Mouse (Mus musculus) telencephalon, adult 2 months (tissue): Measurements from ENCODE around the gene Gbf1.

Experiments
- DNase-seq: peaks from one replicate; pipeline ENCODE4 v3.0.0-alpha.2; 2011; ENCODE audit warnings: low read depth, low spot score

The Gbf1 gene

GRCm38 (mm10) chr19:46314872-46315742, 162.8 kb downstream of the Gbf1 start:
- DNase-seq: no peak

DNA sequence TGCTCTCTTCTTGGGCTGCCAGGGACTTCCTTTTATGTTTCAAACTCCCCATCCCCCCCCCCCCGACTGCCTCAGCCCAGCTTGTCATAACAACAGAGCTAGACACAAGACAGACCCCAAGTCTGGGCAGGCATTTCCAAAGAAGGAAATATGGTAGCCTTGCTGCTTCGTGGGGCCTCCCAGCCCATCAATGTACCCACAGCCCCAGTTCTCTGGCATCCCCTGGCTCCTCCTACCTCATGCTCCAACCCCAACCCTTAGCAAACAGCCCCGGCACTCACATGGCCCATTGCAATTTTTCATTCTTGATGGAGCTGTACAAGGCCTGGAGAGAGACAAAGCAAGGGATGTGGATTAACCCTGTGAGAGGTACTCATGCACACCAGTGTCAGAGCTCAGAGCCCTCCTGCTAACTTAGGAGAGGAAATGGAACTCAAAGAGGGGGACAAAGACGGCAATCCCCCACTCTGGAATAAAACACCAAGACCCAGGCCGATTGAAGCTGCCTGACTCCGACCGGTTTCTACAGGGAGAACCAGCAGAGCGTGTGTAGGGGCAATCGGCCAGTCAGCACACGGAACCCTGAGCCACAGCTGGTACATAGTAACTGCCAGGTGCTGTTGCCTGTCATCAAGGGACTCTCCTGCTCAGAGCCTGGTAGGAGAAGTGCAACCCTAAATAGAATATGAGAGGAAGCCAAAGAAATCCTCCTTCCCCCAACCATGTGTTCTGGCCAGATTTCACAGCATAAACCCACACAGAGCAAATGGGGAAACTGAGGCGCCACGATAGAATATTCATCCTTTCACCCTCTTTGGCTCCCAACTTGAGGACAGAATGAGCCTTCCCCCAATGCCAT, 163.7 kb downstream of the Gbf1 start:
- DNase-seq: no peak

- no peak for DNase-seq
Measured at GRCm38 (mm10) chr19:46316846-46317545, 164.7 kb downstream of the Gbf1 start.

DNA sequence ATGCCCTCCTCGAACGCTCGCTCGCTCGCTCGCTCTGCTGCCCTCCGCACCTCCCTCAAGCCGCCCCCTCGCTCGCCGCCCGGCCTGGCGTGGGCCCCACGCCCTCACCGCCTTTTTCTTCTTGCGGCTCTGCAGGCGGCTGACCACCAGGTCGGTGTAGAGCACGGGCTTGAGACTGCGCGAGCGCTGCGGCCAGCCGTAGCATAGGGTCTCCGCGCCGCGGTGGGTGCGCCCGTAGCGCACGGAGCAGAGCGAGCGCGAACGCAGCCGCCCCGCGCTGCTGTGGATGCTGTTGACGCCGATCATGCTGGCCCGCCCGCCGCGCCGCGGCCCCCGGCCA, 165.2 kb downstream of the Gbf1 start:
- no peak for DNase-seq

GRCm38 (mm10) chr19:46318031-46318471, 165.7 kb downstream of the Gbf1 start:
- DNase-seq: no peak

DNA sequence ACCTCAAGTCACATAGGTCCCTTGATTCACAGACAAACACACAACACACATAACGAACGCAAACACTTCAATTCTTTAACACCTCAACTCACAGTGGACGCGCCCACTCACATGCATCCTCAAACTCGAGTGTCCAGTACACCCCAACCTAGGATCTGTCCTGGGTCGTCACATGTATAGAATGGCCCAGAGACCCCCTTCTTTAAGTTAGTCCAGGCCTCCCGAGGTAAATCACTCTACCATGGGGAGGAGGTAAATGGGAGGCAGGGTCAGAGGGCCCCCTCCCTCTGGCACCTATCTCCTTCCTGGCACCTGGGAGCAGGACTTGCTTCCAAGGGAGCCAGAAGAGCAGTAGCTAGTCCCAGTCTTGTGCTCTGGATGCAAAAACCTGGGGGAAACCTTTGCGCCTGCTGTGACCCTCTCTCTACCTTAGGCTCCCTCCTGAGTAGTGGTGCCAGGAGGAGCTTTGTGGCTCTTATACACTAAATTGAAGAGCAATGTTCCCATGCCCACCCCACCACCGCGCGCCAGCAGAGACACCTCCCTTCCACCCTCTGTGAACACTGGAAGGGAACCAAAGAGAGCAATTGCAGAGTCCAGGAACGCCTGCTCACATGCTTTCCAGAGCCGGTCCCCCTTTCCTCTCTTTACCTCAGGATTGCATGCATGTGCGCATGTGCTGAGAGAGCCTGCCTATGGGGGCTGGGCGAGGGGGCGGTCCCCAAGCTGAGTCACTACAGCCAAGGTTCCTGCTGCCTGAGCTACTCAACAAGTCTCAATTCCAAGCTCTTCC, 166.5 kb downstream of the Gbf1 start:
- DNase-seq: peak; percentile 93

DNA sequence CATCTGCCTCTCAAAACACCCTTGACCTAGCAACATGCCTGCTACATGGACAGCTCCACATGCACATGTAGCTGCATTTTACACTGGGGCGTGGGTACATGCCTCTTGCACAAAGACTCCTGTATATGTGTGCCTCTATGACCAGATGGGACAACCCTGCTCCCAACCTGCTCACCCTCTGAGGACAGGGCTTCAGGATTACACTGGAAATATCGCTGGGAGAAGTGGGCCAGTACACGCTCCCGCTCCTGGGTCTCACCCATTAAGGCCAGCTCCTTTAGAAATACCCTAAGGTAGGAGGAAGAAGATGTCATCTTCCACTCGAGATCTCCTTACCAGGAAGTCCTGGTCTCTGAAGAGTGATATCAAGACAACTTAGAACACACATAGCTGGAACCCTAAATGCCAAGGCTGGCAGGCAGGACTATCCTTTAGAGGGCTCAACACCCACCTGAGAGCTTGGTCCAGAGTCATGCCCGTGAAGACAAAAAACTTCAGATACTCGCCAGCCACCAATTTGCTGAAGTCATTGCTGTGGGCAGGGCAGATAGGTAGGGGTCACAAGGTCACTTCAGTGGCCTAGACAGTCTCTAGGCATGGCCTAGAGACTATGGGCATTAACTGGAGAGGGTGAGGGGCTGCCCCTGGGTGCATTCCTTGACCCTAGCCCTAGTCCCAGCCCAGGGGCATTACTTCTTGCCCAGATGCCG, 167.9 kb downstream of the Gbf1 start:
- DNase-seq: no peak

DNA sequence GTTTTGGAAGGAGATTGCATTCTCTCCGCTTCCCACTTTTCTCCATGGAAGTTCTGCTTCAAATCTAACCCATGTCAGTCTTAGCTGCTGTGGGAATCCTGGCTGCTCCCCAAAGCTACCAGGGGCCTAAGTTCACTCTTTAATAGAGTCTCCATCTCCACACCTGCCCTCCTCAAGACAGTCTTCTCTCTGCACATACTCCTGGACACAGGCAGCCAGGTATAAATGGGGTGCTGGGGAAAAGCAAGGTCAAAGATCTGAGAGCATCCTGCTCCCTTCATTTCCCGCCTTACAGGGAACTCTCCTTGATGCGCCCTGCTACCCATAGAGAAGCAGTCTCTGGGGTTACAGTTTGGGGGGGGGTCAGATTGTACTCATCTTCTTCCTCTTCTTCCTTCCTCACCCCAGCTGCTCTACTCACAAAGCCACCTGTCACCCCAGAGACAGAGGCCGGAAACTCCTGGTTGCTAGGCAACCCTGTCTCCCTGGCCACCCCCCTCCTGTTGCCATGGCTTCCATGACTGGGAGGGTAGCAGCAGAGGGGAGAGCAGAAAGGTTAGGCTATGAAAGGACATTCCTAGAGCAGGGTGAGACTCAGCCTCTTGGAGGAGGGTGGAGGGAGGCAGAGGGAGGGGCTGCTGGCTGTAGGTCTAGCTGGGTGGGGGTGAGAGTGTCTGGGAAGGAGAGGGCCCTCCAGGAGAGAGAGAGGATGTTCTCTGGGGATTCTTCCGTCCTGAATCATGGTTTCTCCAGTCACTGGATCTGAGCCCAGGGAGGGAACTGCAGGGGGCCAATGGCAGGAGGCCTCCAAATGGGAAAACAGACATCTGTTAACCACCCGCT, 169.0 kb downstream of the Gbf1 start:
- DNase-seq: no peak

- DNase-seq: no peak
Measured at GRCm38 (mm10) chr19:46322144-46322995, 170.1 kb downstream of the Gbf1 start.

GRCm38 (mm10) chr19:46322996-46323572, 170.8 kb downstream of the Gbf1 start:
- no peak for DNase-seq

DNA sequence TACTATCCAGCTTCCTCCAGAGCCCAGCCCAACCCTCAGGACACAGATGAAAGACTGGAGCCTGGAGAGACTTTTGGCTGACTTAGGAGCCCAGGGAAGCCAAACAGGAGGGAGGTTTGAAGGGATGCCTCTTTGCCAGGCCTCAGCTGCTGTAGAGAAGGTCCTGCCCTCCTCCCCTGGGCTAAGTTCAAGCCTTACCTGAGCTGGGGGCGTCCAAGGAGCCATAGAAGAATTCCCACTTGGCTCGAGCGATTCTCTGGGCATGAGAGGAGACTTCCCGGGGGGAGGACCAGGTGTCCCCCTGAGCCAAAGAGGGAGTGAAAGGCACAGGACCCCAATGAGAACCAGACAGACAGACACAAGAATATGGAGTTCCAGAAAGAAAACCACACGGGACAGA, 171.4 kb downstream of the Gbf1 start:
- DNase-seq: no peak

DNA sequence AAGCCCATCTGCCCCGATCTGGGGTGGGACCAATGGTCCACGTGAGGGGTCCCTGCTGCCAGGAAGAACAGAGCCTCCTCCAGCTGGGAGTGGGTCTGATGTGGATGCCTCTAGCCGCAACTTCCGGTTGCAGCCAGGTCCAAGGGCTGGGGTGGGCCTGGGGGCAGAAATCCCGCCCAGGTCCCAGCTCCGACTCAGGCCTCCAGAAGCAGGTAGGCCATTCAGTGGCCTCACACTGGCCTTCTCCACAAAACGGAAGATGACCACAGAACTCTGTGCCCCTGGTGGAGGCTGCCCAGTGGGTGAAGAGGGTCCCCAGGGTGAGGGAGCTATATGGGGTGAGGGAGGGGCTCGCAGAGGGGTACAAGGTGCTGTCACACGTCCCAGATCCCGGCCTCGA, 172.1 kb downstream of the Gbf1 start:
- DNase-seq: no peak

- DNase-seq: no peak
Measured at GRCm38 (mm10) chr19:46324918-46325317, 172.6 kb downstream of the Gbf1 start.

DNA sequence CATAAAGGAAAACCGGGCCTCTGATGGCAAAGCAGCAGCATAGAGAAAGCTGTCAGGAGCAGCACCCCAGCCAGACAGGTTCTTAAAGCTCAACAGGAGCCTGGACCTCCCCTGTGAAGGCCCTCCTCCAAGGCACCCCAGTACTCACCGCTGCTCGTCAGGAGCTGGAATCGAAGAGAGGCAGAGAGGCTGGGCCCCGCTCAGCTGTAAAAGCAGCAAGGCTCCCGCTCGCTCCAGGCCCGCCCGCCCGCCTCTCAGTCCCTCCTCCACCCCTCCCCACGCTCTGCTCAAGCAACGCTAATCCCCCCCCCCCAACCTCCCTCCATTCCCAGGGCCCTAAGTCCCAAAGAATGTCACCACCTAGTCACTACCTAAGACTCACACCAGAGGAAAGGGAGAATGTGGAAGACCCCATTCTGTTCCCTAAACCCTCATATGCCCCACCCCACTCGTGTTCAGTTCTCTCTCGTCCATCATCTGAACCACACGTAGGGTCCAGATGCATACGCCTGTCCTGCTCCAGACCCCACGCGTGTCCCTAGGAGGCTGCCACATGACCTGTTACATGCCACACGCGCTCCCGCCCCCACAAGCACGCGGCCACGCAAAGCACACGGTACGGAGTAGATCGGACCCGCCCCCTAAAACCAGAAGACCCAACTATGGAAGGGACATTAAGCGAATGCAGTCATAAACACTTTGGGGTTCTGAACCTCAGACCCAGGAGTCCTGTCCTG, 173.9 kb downstream of the Gbf1 start:
- DNase-seq: no peak

DNA sequence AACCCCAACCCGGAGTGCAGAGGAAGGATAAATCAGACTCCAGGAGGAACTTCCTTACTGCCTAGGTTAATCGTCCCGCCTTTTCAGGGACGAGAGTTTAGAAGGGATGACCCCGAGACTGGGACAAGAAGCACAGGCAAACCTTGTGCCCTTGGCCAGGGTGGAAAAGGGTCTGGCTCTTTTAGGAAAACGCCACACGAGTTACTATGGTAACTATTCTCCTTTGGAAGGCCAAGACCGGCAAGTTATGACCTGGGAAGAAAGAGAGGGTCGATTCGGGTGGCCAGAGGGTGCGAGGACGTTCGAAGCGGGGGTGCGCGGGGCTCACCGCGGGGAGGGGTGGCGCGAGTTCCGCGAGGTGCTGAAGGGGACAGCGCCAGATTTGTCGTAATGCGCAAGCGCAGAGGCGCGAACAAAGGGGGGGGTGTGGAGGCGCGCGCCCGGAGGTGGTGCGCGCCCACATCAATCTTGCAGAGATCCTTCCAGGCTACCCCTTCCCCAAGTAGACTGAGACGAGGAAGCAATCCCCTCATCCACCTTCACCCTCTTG, 174.5 kb downstream of the Gbf1 start, which contains the start of gene Psd:
Gene Psd, minus strand, starts transcription at position 401 of the 550 bp plus-strand sequence.
- DNase-seq: no peak

DNA sequence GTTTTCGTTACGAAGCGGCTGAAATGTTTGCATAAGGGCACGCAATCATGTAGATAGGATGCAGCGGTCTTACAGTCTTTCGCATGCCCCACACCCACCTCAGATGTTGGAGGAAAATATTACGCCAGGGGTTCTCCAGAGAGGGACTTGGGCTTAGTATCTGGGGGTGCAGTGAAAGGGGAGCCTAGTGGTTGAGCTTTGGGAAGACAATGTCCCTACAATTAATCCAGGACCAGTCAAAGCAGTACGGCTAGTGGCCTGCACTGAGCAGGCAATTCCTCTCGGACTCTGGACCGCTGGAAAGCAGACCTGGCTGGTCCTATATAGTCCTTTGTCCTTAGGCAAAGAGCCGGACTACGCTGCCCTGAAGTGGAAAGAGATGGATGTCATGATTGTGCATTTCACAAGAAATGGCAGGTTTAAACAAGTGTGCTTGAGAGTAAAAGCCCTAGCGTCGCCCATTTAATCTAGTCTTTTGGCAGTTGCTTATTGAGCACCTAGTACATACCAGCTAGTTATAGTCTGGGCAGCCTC, 175.3 kb downstream of the Gbf1 start:
- DNase-seq: no peak
